Mouse (Mus musculus) erythroblast, adult 5-6 weeks (primary cell): ENCODE measurements around the gene Itpr3. TPM values are rescaled to one million over a fixed set of nuclear protein-coding genes. Genes with fewer than 3 reads are reported as not detected.

Experiments
- ATAC-seq: replicated peaks from 2 replicates; pipeline ENCODE4 v1.8.0; 2016; ENCODE audit warnings: moderate number of reproducible peaks, mild to moderate bottlenecking, moderate TSS enrichment, inconsistent platforms; ENCODE audit not compliant: poor library complexity, low FRiP score, severe bottlenecking
- total RNA-seq, 2 experiments: library from RNA; stranded (forward) in 1 of 2; stranded (reverse) in 1 of 2; fragments of 150-400 nt in 1 of 2; fragments of 200-764, 138-1000 nt in 1 of 2; gene quantifications; 2 replicates each; pipeline versions ENCODE4 v1.2.3 to v1.2.4; 2015 to 2017; ENCODE audit warnings: low replicate concordance in 2 of 2

Gene Itpr3
- total RNA-seq, 2 experiments from 2014 or later: 1.2 to 1.4 TPM

GRCm38 (mm10) chr17:27032869-27033268 lies 24.2 kb upstream of the Itpr3 start:
- 0 out of 2 replicates have a peak, but pooled peaks have one; percentile 38 for ATAC-seq

- ATAC-seq: no peak
These were observed 20.6 kb upstream of the Itpr3 start for GRCm38 (mm10) chr17:27036465-27036864.

GRCm38 (mm10) chr17:27038335-27039050 lies 18.6 kb upstream of the Itpr3 start:
- ATAC-seq: no peak

DNA sequence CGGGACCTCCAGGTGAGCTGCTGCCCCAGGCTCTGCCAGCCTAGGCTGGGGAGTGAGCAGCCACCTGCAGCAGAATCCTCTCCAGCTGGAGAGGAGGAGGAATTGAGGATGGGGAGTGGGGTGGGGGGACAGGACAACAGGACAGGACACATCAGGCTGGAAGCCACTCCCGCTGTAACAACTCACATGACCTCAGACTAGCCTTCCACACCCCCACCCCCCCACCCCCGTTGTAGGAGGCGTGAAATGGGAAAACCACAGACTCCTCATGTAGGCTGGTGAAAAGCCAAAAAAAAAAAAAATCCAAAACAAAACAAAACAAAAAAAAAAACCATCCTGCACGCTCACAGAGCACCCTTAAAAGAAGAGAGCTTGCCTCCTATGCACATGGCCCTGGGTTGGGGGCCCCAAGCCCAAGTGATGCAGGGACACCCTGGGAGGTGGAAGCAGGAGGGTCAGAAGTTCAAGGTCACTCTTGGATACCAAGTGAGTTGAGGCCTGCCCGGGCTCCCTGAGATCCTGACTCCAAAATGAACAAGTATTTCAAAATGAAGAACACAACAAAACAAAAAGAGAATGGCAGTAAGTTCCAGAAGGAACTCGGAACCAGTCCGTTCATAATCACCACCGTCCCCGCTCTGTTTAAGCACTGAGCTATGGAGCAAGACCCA lies 17.5 kb upstream of the Itpr3 start:
- ATAC-seq: no peak

- no peak for ATAC-seq
These were observed 16.6 kb upstream of the Itpr3 start for GRCm38 (mm10) chr17:27040304-27041045.

DNA sequence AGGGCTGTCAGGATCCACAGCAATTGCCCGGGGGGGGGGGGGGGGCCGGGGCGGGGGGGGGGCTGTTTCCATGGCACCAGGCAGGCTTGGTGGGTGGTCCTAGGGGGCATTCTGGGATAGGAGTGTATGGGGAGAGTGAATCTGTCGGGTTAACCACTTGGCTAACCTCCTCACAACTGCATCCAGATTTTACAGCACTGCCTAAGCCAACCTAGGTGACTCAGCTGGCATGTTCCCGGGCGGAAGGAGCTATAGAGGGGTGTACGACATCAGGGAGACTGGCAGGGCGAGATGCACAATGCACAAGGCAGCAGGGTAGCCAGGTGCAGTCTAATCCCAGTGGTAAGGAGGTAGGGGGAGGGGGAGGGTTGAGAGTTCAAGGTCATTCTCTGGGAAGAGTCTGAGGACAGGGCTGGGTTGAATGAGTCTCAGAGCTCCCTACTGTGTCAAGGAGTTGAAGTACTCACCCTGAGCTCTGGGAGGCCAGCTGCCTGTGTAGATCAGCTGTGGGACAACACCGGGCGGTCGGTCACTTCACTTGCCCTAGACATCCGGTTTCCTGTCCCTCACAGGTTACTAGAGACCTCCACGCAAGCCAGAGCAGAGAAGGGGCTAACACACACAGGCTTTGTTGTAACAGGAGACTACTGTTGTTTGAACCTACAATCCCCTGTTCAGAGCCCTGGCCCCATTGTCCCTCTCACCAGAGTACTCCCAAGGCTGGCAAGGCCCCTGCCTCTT lies 15.9 kb upstream of the Itpr3 start:
- no peak for ATAC-seq

GRCm38 (mm10) chr17:27041787-27042055 lies 15.4 kb upstream of the Itpr3 start:
- ATAC-seq: no peak

- ATAC-seq: no peak
These were observed 14.3 kb upstream of the Itpr3 start for GRCm38 (mm10) chr17:27042840-27043239.

DNA sequence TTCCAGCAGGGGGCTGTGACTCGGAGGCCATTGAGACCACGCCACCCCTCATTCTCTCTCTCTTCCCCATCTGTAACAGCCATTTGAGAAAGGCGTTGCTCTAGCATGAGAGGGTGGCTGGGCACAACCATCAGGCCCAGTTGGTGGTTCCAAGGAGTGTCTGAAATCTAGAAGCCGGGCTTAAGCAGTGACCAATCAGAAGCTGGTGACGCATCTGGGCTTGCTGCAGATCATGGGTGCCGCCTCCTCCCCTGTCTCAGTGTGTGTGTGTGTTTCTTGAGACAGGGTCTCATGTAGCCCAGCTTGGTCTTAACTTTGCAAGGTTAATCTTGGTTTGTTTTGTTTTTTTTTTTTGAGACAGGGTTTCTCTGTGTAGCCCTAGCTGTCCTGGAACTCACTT lies 11.9 kb upstream of the Itpr3 start:
- no peak for ATAC-seq

DNA sequence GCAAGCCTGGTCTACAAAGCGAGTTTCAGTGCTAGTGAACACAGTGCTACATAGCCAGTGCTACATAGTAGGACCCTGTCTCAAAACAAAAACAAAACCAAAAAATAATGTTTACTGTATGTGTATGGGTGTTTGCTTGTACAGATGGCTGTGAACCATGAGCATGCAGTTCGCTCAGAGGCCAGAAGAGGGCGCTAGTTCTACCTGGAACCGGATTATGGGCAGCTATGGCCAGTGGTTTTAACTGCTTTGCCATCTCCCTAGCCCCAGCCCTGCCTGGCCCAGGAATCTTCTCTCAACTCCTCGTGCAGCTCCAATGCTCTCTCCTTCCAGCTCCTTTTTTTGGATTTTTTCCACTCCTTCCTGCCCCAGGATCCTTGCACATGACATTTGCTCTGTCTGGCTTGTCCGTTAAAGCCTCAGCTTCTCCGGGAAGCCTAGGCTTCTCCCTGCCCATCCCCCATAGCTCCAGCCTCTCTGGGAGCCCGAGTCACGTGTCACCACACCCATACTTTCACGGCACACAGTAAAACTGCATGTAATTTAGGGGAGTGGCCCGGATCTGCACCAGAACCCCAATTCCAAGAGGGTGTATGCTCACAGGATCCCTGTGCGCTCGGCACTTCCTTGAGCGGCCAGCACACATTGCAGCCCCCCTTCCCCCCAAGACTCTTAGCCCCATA lies 9.2 kb upstream of the Itpr3 start:
- no peak for ATAC-seq

DNA sequence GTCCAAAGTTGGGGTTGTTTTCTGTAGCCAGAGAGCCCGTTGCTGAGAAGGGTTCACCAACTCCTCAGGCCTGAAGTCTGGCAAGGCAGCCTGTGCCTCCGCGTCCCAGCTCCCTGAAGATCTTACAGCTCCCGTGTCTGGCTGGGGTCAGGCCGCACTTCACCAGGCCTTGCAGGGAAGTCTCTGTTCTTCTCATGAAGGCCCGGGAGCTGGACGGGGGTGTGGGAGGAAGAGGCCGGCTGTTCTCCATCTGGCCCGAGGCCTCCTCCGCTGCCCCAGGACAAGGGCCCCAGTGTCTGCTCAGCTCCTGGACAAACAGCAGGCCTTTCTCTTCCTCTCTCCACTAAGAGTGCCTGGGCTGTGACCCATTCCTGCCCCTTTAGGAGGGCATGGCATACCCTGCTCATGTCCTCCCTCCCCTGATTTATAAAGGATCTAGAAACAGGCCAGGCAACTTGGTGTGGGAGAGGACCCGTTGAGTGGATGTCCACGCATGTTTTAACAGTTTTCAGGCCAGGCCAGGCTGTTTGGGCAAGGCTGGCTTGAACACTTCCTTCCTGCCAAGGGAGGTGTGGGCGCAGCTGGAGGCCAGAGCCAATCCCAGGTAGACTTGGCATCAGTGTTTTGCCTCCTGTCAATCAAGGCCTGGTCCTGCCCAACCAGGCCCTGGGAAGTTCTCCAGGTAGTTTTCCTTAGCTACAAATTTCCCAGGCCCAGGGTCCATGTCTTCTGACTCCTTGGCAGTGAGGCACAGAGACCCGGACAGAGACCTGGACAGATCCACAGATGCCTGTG lies 8.5 kb upstream of the Itpr3 start:
- no peak for ATAC-seq

- ATAC-seq: no peak
These were observed 6.3 kb upstream of the Itpr3 start for GRCm38 (mm10) chr17:27050853-27051252.

- no peak for ATAC-seq
These were observed 5.6 kb upstream of the Itpr3 start for GRCm38 (mm10) chr17:27051514-27051913.

DNA sequence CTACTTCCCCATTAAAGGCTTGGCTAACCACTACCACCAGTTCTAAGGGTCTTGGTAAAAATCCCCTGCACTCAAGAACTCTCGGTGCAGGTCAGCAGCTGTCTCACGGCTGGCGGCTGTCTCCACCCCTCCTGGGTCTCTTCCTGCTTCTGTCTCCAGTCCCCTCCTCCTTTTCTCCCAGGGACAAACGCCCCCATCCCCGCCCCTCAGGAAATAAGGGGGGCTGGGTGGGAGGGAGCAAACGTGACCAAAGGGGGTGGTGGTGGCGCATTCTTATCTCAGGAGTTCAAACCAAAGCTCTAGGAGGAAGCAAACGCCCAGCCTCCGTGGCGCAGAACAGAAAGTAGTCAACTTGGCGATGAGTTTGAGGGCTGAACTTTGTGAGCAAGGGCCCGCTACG lies 934 bp upstream of the Itpr3 start:
- ATAC-seq: no peak

DNA sequence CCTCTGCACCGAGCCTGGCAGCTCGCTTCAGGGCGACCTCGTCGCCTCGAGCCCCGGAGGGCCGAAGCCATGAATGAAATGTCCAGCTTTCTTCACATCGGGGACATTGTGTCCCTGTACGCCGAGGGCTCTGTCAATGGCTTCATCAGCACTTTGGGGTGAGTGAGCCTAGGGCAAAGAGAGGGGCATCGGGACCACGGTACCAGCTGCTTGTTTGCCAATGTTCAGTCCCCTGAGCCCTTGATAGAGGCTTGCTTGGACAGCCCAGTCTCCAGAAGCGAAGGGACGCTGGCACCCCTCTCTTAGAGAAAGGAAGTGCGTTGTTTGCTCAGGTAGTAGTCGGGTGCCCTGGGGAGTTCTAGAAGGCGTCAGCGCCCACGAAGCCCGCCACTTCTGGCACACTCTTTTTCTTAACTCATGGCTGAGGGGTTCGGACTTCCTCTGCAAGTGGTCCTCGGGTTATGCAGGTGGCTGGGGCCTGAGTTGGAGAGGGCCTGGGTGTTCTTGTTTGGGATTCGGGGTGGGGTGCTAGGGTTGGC lies 482 bp downstream of the Itpr3 start:
- no peak for ATAC-seq

GRCm38 (mm10) chr17:27060698-27061097 lies 3.6 kb downstream of the Itpr3 start:
- ATAC-seq: no peak

DNA sequence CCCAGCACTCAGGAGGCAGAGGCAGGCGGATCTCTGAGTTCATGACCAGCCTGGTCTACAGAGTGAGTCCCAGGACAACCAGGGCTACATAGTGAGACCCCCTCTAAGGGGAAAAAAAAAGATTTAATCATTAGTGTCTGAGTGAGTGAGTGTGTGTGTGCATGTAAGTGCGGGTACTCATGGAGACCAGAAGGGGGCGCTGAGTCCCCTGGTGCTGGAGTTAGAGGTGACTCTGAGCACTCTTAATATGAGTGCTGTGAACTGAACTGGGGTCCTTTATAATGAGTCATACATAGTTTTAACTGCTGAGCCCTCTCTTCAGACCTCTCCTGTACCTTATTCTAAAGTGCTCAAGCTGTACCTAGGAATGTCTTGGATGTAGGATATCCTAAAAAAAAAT lies 4.6 kb downstream of the Itpr3 start:
- no peak for ATAC-seq

DNA sequence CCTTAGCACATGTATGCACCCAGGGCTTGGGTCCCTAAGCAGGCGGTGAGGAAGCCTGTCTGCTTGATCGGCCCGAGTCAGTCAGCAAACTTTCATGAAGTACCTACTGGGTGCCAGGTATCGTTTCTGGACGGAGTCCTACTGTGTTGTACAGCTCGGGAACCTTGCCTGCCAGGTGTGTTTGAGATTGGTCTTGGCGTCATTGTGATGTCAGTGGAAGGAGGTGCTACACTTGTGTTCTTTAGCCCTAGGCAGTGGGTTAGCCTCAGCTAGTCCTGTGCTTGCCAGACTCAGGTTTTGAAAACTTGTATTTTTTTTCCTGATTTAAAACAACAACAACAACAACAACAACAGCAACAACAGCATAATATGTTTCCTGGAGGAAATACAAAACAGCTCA lies 5.6 kb downstream of the Itpr3 start:
- no peak for ATAC-seq

GRCm38 (mm10) chr17:27063717-27064116 lies 6.6 kb downstream of the Itpr3 start:
- no peak for ATAC-seq
